Mouse (Mus musculus): Measurements from ENCODE around the gene Runx2.

- TF ChIP-seq ZNF384 (IDR thresholded peaks at IDR 0.05; ENCODE audit: low read depth, low read length): no peak
- TF ChIP-seq ZC3H11A (IDR thresholded peaks at IDR 0.05; ENCODE audit: borderline replicate concordance, low read depth, low read length): no peak
- TF ChIP-seq HCFC1 (IDR thresholded peaks at IDR 0.05; ENCODE audit: borderline replicate concordance, insufficient read depth, low read length): no peak
- no peak for TF ChIP-seq MAFK (IDR thresholded peaks at IDR 0.05; ENCODE audit: insufficient read depth, low read depth, low read length)
- no peak for TF ChIP-seq CHD2 (IDR thresholded peaks at IDR 0.05; ENCODE audit: low read depth, low read length)
Measured at GRCm38 (mm10) chr17:44782366-44782765, 32.2 kb downstream of the Runx2 start.

Data from ES-E14 (cell line).